Mouse (Mus musculus): ENCODE results near the gene B4galt7.
A peak's percentile ranks its signal among the peaks of the same experiment; 100 is the strongest.
"Not testable (repeated sequence)": the region's sequence is repeated elsewhere in the genome, so short reads cannot be mapped to it uniquely, and the experiment has no call there.

The B4galt7 gene

GRCm38 (mm10) chr13:55596802-55597201 is 2.9 kb upstream of the B4galt7 start:
- DNase-seq (ENCODE audit: low read depth, low spot score) = no peak

- DNase-seq (ENCODE audit: low read depth, low spot score) = no peak
Measured at GRCm38 (mm10) chr13:55600657-55601056, 961 bp downstream of the B4galt7 start.

- DNase-seq (ENCODE audit: low read depth, low spot score) = no peak
Measured at GRCm38 (mm10) chr13:55601611-55602010, 1.9 kb downstream of the B4galt7 start.

- no peak for DNase-seq (ENCODE audit: low read depth, low spot score)
Measured at GRCm38 (mm10) chr13:55604606-55605005, 4.9 kb downstream of the B4galt7 start.

GRCm38 (mm10) chr13:55606899-55607623 is 7.4 kb downstream of the B4galt7 start:
- DNase-seq (ENCODE audit: low read depth, low spot score) = no peak

- no peak for DNase-seq (ENCODE audit: low read depth, low spot score)
Measured at GRCm38 (mm10) chr13:55607624-55608006, 7.9 kb downstream of the B4galt7 start.

- DNase-seq (ENCODE audit: low read depth, low spot score) = no peak
Measured at GRCm38 (mm10) chr13:55611996-55612395, 12.3 kb downstream of the B4galt7 start.

- no peak for DNase-seq (ENCODE audit: low read depth, low spot score)
Measured at GRCm38 (mm10) chr13:55613471-55613870, 13.8 kb downstream of the B4galt7 start.

- DNase-seq (ENCODE audit: low read depth, low spot score) = no peak
Measured at GRCm38 (mm10) chr13:55619328-55619727, 19.6 kb downstream of the B4galt7 start.

GRCm38 (mm10) chr13:55620275-55620674 is 20.6 kb downstream of the B4galt7 start:
- no peak for DNase-seq (ENCODE audit: low read depth, low spot score)

- DNase-seq (ENCODE audit: low read depth, low spot score) = not testable (repeated sequence)
Measured at GRCm38 (mm10) chr13:55622156-55622648, 22.5 kb downstream of the B4galt7 start.

- DNase-seq (ENCODE audit: low read depth, low spot score) = peak; percentile 93
Measured at GRCm38 (mm10) chr13:55622649-55623541, 23.2 kb downstream of the B4galt7 start, which contains the start of gene Caml. Gene Caml (plus strand): TSS chr13:55623005.

- peak; percentile 85 for DNase-seq (ENCODE audit: low read depth, low spot score)
Measured at GRCm38 (mm10) chr13:55634639-55635127, 35.0 kb downstream of the B4galt7 start, which contains the start of gene Ddx46. Gene Ddx46 (plus strand): TSS chr13:55635027.

- no peak for DNase-seq (ENCODE audit: low read depth, low spot score)
Measured at GRCm38 (mm10) chr13:55635146-55635571, 35.5 kb downstream of the B4galt7 start.

GRCm38 (mm10) chr13:55636185-55636983 is 36.7 kb downstream of the B4galt7 start:
- DNase-seq (ENCODE audit: low read depth, low spot score) = no peak

GRCm38 (mm10) chr13:55640480-55640879 is 40.8 kb downstream of the B4galt7 start:
- not testable (repeated sequence) for DNase-seq (ENCODE audit: low read depth, low spot score)

- DNase-seq (ENCODE audit: low read depth, low spot score) = no peak
Measured at GRCm38 (mm10) chr13:55644525-55644924, 44.8 kb downstream of the B4galt7 start.

GRCm38 (mm10) chr13:55650098-55650497 is 50.4 kb downstream of the B4galt7 start:
- DNase-seq (ENCODE audit: low read depth, low spot score) = no peak

GRCm38 (mm10) chr13:55650980-55651379 is 51.3 kb downstream of the B4galt7 start:
- DNase-seq (ENCODE audit: low read depth, low spot score) = no peak
